Mouse (Mus musculus): ENCODE measurements around the gene Lyzl6.
"Not testable (repeated sequence)": the region's sequence is repeated elsewhere in the genome, so short reads cannot be mapped to it uniquely, and the experiment has no call there.

Gene Lyzl6

DNA sequence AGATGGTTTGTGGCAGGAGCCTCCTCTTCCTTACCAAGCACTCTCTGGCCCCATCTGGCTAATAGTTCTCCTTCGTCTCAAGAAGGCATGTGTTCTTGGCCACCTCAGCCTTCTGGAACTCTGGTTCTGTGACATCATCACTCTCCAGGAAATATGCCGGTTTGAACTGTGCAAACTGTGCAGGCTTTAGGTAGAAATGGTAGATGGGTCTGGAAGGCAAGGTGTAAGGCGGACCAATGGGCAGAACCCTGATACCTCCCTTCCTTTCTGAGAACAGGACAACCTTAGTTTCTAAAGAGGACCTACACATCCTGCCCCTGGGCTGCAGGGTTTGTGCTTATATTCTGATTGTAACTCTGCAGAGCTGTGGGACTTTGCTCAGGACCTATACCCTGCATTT is at the start of gene Lyzl6:
Gene Lyzl6, minus strand, starts transcription at position 101 of the 400 bp plus-strand sequence.
- no peak for DNase-seq (ENCODE audit: extremely low spot score, low read depth, low spot score)

DNA sequence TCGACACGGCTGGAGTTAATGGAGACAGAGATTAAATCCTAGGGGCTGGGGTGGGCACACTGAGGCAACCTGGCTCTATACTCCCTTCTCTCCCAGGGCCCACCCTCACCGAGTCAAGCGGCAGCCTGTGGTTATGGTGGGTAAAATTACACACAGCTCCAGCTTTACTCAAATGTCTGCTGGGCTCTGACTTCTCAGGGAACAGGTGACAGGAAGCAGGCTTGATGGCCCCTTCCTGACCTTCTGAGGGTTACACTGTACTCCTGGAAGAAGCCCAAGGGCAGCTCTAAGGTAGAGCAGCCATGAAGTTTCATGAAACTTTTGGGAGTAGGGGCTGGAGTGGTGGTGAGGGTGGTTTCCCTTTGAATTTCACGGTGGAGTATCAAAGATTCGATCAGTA is 48.0 kb upstream of the Lyzl6 start:
- no peak for DNase-seq (ENCODE audit: extremely low spot score, low read depth, low spot score)

DNA sequence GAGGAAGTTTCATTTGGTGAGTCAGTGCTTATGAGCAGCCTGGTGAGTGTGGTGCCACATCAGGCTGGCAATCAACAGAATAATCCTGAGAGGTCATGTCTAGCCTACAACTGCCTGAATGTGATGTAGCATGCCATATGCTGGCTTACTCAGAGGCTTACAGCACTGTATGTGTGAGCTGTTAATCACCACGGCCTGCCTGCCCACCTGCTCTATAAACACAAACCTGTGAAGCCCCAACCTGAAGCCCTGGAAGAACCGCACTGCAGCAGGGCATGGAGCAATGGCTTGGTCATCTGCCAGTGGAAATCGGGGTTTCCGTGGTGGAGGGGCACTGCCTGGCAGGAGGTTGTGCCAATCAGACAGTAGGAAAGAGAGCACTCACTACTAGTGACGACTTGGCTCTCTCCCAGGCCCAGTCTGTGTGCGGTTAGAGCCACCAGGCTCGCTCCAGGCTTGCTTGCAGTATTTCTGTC is 46.6 kb upstream of the Lyzl6 start:
- DNase-seq (ENCODE audit: extremely low spot score, low read depth, low spot score) = no peak

DNA sequence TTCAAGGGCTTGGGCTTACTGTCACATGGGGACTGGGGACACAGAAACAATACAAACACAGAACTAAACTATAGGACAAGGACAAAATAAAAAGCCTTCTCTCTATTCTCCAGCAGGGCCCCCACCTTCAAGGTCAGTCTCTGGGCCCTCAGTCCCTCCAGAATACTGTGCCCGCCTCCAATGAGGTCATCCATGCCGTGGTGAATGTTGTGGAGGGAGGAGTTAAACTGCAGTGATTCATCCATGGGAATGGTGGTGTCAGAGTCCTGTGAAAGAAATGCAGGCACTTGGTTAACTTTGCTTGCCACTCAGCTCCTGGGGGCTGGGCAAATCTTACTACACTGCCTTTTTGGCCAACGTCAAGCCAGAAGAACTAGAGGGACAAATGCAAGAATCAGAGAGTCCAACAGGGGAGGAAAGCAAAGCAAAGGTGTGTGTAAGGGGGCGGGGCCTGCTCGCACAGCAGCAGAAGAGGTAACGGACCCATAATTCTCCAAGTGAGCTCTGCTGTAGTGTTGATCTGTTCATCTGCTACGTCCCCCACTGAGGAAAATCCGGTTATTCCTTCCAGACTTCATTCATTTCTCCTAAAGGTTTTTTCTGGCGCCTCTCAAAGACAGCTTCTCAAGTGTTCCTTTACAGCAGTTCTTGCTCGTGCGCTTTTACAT is 45.1 kb upstream of the Lyzl6 start:
- DNase-seq (ENCODE audit: extremely low spot score, low read depth, low spot score) = no peak

DNA sequence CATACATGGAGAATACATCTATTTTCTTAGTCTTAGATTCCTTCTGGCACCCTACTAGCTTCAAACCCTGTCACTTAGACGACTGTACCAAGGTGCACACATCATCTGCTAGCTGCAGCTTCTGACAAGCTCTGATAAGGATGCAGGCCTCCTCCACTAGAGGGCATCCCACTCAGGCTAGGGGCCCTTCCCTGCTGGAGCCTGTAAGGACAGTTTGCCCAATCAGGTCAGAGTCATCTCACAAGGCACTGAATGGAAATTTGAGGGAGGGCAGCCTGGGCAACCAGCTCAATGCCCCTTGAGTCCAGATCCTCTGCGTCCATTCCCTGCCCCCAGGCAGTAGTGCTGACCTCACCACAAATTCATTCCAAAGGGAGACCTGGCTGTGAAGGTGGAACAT is 38.4 kb upstream of the Lyzl6 start:
- DNase-seq (ENCODE audit: extremely low spot score, low read depth, low spot score) = not testable (repeated sequence)

DNA sequence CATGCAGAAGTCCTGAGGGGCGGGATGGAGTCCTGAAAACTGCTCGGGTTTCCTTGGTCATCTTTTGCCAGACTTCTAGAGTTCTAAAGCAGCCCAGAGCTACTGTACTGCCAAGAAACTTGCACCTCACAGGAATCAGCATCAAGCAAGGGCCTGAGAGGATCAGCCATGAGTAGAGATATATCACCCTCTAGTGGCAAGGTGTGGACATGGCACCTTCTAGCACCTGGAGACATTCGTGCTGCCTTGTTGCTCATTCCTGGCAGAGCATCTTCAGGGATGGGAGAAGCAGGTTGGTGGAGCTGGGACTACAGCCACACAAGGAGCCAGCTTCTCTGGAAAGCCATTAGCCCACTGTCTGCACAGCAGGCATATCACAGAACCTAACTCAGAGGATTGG is 36.9 kb upstream of the Lyzl6 start:
- peak; percentile 54 for DNase-seq (ENCODE audit: extremely low spot score, low read depth, low spot score)

DNA sequence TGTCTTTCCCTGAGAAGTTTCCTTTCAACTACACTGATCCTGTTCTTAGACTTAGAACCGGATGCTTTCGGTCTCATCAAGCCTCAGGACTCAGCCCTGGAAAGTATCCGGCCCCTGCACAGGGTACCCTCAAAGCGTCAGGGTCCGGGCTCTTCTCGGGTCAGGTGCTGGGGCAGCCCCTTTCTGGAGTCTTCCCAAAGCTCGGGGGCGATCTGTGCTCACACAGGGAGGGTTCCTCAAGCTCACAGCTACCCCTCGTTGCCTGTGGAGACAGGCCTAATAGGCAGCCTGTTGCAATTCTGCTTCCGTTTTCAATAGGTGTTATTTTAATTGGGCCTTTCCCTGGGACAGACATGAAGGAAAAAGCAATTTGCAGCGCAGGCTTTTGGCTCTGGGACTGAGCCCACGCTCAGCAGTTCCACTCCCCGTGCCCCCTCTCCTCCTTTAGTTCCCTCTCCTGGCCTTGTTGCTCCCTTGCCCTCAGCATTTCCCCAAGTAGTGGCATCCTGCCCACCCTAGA is 28.3 kb upstream of the Lyzl6 start:
- DNase-seq (ENCODE audit: extremely low spot score, low read depth, low spot score) = no peak

DNA sequence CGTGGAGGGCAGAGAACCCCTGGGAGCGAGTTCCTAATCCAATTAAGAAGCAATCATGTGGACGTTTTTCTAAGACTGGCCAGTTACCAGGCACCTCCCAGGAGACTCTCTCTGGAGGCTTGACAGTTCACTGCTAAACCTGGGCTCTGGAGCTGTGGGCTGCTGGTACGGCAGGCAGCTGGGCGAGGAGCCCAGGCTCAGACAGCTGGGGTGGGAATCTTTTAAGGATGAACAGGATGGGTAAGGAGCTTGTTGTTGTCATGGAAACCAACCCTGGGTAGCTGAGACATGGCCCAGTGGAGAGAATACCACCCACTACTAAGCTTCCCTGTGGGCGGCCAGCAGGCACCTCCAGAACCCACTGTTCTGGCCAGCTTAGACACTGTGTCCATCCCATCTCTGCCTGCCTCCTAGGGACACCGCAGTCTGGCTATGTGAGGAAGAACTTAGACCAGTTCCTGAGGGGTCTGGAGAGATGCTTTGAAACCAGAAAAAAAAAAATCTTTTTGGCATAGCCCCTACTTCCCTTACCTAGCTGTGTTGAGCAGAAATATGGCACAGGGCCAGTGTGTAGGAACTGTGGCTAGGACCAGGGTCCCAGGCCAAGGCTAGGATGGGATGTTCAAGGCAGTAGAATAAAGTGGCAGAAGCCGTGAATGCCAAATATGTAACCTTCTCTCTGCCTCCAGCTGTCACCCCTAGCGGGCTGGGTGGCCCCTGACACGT is 27.7 kb upstream of the Lyzl6 start:
- no peak for DNase-seq (ENCODE audit: extremely low spot score, low read depth, low spot score)

DNA sequence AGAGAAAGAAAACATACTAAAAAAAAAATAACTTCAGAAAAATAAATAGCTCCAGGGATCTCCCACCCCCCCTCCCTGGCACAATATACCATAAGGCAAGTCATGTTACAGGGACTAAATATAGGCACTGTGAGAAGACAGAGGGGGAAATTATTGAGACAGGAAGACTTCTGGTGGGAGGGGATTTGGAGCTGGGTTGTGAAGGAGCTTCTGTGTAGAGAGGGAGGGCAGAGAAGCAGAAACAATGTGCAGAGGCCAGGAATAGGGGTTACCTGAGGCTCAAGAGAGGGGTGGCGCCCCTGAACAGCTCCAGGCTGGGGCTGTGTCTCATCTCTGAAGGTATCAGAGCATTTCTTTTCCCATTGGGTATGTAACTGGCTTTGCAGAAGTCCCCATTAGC is 27.0 kb upstream of the Lyzl6 start:
- DNase-seq (ENCODE audit: extremely low spot score, low read depth, low spot score) = no peak

DNA sequence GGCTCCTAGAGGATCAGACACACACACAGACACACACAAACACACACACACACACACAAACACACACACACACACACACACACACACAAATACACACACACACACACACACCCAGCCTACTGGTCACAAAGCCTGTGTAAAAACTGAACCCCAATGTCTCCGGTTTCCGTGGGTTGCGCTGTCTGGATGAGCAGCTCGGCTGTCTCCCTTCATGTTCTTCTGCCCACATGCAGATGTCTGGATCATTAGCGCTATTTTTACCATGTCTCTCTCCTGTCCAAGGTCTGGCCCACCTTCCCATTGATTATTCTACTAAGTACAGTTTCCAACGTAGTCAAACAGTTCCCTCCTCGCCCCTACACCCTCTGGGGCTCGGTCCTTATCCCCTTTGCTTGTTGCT is 24.4 kb upstream of the Lyzl6 start:
- no peak for DNase-seq (ENCODE audit: extremely low spot score, low read depth, low spot score)

DNA sequence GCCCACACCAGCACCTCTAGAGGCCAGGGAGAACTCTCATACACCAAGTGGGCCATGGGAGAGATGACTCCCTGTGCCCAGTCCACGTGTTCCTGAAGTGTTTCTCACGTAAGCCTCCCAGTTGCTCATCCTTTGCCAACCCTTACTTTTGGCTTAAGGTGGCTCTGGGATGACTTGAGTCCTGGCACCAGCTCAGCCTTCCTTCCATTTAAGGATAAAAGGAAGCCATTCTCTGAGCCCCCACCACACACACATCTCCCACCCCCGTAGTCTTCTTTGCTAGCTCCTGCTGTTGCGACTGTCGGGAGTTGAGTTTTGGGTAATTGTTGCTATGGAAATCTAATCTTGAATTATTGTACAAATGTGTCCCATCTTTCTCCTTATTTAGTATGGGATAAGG is 23.9 kb upstream of the Lyzl6 start:
- DNase-seq (ENCODE audit: extremely low spot score, low read depth, low spot score) = no peak

DNA sequence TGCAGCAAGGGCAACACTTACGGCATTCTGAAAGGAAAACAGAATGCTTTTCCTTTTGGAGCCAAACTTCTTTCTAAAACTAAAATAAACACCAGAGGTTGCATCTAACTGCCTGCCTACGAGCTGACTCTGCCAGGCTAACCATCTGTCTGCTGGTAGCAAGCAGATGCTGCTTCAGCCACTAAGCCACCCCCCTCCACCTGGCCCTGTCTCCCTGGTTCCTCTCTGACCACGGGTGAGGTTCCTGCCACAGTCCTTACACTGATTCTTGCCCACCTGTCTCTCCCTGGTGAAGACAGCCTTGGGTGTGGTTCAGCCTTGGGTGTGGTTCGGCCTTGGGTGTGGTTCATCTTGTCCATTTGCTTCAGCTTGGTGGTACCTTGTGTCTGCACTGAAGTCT is 23.2 kb upstream of the Lyzl6 start:
- no peak for DNase-seq (ENCODE audit: extremely low spot score, low read depth, low spot score)

DNA sequence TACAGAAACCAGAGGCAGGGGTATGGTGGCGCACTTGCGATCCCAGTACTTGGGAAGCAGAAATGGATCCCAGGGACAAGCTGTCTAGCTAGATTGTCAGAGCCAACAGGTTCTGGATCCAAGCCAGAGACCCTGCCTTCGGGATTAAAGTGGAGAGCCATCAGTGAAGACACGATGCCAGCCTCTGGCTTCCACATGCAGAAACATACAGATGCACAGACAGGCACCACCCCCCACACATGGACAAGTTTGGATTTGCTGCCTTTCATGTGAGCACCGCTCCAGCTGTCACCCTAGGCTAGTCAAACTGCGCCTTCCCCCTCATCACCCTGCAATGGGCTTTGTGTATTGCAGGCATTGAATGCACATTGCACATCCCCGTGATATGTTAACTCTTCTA is 19.5 kb upstream of the Lyzl6 start:
- DNase-seq (ENCODE audit: extremely low spot score, low read depth, low spot score) = no peak

DNA sequence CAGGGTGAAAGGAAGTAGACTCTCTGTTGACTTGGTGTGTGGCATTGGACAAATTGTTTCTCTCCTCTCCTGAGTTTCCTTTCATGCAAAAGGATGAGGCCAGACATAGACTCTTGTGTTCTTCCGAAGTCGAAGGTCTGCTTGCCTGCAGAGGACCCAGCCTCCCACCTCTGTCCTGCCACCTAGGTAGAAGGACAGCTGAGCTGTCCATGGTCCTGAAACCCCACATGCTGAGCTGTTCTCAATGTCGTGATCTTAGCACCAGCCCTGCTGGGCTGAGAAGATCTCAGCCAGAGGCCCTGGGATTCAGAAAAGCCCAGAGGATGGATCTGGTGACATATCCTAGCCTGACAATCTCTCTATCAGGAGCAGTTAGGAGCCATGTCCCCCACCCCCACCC is 17.8 kb upstream of the Lyzl6 start:
- no peak for DNase-seq (ENCODE audit: extremely low spot score, low read depth, low spot score)

DNA sequence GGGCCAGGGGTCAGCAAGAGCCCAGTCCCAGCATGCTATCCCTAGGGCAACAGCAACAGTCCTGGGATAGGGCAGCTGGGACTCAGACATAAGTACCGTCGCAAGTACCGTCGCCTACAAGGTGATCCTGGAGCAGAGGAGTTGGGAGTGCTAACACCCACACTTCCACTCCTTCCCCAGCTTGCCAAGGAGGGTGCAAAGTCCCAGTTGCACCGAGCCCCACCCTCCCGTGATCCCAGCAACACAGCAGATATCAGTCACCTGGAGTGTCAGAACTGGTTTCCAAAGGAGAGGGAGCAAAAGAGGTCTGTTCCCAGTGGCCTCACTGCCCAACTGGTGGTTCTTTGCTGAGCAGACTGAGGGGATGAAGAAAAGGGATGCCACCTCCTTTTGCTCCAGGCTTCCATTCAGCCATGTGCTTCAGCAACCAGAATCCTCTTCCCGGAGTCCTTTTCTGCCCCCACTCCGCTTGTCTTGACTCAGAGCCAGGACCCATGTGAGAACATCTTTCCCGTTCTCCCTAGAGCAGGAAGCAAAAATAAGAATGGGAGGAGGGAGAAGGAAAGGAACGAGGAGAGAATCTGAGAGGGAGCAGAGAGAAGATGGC is 14.8 kb upstream of the Lyzl6 start:
- DNase-seq (ENCODE audit: extremely low spot score, low read depth, low spot score) = no peak

DNA sequence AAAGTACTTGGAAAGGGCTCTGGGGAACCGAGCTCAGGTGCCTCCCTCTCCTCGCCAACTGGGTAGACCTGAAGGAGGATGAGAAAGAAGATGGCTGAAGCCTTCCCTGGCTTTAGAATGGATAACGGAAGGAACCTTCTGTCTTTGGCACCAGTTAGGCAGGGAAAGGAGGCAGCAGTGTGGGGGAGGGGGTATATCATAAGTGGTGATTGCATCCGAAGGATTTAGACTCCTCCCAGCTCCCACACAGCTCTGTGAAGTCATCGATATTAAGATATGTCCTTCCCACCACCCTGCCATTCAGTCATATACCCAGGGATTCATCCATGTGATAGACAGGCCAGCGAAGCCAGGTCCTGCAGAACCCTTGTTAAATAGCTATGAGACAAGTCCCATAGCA is 12.7 kb upstream of the Lyzl6 start:
- DNase-seq (ENCODE audit: extremely low spot score, low read depth, low spot score) = no peak

DNA sequence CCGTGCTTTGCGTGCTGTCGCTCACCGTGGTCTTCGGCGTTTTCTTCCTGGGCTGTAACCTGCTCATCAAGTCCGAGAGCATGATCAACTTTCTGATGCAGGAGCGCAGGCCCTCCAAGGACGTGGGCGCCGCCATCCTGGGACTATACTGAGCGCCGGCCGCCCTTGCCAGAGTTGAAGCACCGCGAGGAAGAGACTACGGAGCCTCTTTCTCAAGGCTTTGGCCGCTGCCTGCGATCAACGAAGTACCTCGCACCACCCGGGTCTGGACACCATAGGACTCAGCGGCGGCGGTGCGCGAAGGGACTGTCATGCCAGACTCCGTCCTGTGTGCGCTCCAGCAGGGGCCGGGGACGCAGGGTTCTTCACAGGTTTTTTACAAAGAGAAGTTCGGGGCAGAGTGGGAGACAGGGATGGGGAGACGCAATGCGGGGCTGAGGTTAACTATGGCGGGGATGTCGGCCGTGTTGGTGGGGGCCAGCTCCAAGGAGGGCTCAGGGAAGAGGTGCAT is 11.3 kb upstream of the Lyzl6 start:
- no peak for DNase-seq (ENCODE audit: extremely low spot score, low read depth, low spot score)

DNA sequence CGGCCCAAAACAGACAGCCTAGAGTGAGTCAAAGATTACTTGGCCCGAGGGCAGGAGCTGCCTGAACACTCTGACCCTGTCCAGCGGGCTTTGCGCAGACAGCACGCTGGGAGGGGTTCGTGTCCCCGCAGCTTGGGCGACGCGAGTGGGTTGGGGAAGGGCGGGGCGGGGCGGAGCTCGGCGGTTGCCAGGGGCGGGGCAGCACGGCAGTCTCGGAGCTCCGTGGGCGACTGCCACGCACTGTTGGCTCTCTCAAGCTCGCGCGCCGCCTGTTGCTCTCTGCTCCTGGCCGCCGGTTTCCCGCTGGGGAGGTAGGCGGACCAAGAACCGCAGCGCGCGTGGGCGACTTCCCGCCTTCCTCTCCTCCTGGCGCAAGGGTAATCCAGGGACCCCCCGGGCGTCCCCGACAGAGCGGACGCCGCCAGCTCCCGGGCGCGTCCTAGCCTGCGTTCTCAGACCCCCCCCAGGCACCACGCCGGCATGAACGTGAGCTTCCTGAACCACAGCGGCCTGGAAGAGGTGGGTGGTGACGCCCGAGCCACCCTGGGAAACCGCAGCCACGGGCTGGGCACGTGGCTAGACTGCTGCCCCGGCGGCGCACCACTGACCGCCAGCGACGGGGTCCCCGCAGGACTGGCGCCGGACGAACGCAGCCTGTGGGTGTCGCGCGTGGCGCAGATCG is 10.8 kb upstream of the Lyzl6 start, which contains the start of gene Rprml:
Gene Rprml, plus strand, starts transcription at position 270 of the 682 bp plus-strand sequence.
- DNase-seq (ENCODE audit: extremely low spot score, low read depth, low spot score) = no peak

DNA sequence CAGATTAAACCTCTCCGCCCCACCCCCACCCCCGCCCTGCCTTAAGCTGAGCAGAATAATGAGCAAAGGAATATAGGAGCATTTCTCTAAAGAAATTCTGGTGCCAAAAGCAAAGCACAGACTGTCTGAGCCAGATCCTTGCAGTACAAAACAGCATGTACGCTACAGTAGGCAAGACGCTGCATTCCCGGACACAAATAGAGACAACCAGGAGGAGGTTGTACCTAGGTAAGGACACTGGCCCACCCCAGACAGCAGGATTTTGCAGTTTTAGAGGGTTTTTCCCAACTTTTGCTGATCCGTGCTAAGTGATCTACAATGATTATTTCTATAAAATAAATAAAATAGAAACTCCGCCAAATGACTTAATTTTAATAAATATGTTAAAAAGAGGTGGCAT is 10.0 kb upstream of the Lyzl6 start:
- no peak for DNase-seq (ENCODE audit: extremely low spot score, low read depth, low spot score)

DNA sequence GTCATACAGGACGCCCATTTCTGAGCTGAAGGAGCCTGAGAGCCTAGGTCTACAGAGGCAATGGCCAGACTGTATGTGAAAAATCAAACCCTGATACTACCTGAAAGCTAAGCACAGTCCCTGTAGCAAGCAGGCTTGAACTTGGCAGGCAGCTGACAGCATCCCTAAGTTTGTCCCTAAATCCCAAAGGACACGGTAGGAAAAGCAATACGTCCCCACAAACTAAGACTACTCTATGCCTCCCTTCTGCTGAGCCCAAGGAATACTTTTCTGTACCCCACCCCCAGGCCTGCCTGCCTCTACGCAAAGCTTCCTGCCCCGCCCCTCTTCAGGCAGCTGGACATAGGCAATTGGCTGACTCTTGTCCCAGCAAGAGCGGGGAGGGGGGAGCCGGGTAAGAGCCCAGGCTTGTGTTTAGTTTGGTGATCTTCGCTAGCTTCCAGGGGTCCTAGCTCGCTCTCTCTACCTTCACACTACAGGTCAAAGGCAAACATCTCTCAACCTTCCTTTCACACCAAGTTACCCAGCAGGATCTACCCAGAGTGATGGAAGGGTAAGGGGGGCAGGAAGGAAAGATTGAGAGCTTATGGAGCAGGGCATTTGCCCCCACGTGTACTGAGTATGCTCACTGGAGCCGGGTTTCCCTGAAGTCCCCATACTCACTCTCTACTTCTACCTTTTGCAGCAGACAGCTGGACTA is 9.4 kb upstream of the Lyzl6 start:
- DNase-seq (ENCODE audit: extremely low spot score, low read depth, low spot score) = no peak

DNA sequence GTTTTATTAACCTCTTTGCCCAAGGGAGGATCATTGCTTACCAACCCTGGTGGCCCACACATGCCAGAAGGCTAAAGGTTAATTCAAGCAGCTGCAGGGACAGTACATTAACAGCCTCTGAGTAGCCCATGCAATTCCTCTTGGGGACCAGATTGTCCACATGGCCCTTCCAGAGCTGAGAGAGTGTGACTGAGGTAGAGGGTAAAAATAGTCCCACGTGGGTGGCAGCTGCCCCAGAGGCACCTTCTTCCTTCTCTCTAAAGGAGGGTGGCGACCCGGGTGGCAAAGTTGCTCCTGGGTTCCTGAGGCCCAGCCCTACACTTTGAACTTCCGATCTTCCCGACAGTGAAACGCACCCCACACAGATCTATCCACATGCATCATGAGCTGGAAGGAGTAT is 7.6 kb upstream of the Lyzl6 start:
- DNase-seq (ENCODE audit: extremely low spot score, low read depth, low spot score) = no peak
